18 mouse cellular contexts compared by ENCODE assay signal in genomic region chr2:123182208-123182607, GRCm38 (mm10).
DNase-seq lines count a peak whose midpoint lies in the region; ATAC-seq and TF ChIP-seq lines count a peak whose summit lies in the region.
"Had no signal": no experiment of that assay in that cellular context is flagged by ENCODE, and none has a peak within 500 bp of the region (broad histone marks: within the 10 kb centered on the region; RNA-seq: fewer than 3 reads in every experiment).

No protein-coding gene starts in this region.

- H3K9ac ChIP-seq in intestine, embryonic 16.5 days (ENCODE audit: low read depth, low read length), result no peak overlapping the region
- no peak overlapping the region for H3K9ac ChIP-seq in intestine, postnatal 0 days (ENCODE audit: low read depth, low read length)
- no peak overlapping the region for H3K9ac ChIP-seq in midbrain, embryonic 16.5 days (ENCODE audit: low read depth, low read length)
- H3K9ac ChIP-seq: embryonic facial prominence, embryonic 15.5 days; liver, embryonic 13.5 days had no signal

- H3K4me3 ChIP-seq in intestine, embryonic 16.5 days (ENCODE audit: low read length), result no peak overlapping the region
- H3K4me3 ChIP-seq in intestine, postnatal 0 days (ENCODE audit: low read depth, low read length), result no peak overlapping the region
- no peak overlapping the region for H3K4me3 ChIP-seq in midbrain, embryonic 16.5 days (ENCODE audit: low read depth, low read length)
- H3K4me3 ChIP-seq: embryonic facial prominence, embryonic 15.5 days; liver, embryonic 13.5 days; megakaryocyte, embryonic 14.5 days had no signal

- no peak for TF ChIP-seq CTCF in intestine, postnatal 0 days (IDR thresholded peaks at IDR 0.05; ENCODE audit: low read depth)

- H3K27me3 ChIP-seq in intestine, embryonic 16.5 days (replicated peaks; ENCODE audit: control insufficient read depth, insufficient read depth, low read length), result no peaks in the 10 kb centered on the region
- no peaks in the 10 kb centered on the region for H3K27me3 ChIP-seq in intestine, postnatal 0 days (replicated peaks; ENCODE audit: control insufficient read depth, insufficient read depth, low read length)
- H3K27me3 ChIP-seq in midbrain, embryonic 16.5 days (ENCODE audit: control insufficient read depth, insufficient read depth, low read depth, low read length), result no peaks in the 10 kb centered on the region
- H3K27me3 ChIP-seq: embryonic facial prominence, embryonic 15.5 days; liver, embryonic 13.5 days; megakaryocyte, embryonic 14.5 days had no signal

- H3K4me2 ChIP-seq in intestine, embryonic 16.5 days (ENCODE audit: low read depth, low read length), result no peak overlapping the region
- H3K4me2 ChIP-seq in intestine, postnatal 0 days (replicated peaks; ENCODE audit: low read depth), result no peak overlapping the region
- no peak overlapping the region for H3K4me2 ChIP-seq in midbrain, embryonic 16.5 days (ENCODE audit: low read length)
- H3K4me2 ChIP-seq: embryonic facial prominence, embryonic 15.5 days; liver, embryonic 13.5 days had no signal

- no peaks in the 10 kb centered on the region for H3K4me1 ChIP-seq in intestine, embryonic 16.5 days (ENCODE audit: control insufficient read depth, insufficient read depth, low read length)
- no peaks in the 10 kb centered on the region for H3K4me1 ChIP-seq in intestine, postnatal 0 days (replicated peaks; ENCODE audit: control insufficient read depth, insufficient read depth, low read length)
- H3K4me1 ChIP-seq in midbrain, embryonic 16.5 days (ENCODE audit: control insufficient read depth, insufficient read depth, low read length), result no peaks in the 10 kb centered on the region
- H3K4me1 ChIP-seq: embryonic facial prominence, embryonic 15.5 days; liver, embryonic 13.5 days; megakaryocyte, embryonic 14.5 days had no signal

- ATAC-seq in intestine, embryonic 16.5 days, result peak; percentile 13; the same call in 1 of the 2 replicates
- no peak for ATAC-seq in intestine, postnatal 0 days
- ATAC-seq in midbrain, embryonic 16.5 days, result peak; percentile 71
- ATAC-seq: activated CD4-positive, CD25-positive, alpha-beta regulatory T cell, adult 4 months had no signal

- DNase-seq in adrenal gland, postnatal 10 days, result peak; percentile 50
- no peak for DNase-seq in adrenal gland, adult 18-20 months (ENCODE audit: low spot score in 2 of 2)
- peak; percentile 23 for DNase-seq in adrenal gland, postnatal 25 days
- no peak for DNase-seq in heart, adult 11 months
- DNase-seq in urinary bladder, postnatal 14 days (ENCODE audit: low spot score), result no peak
- DNase-seq: cerebellum, adult 8-10 months; gastrocnemius, postnatal 10 days; kidney, adult 11 months; kidney, postnatal 25 days; layer of hippocampus, adult 9-11 months; liver, embryonic 13.5 days; thymus, adult 2 months had no signal

- no peaks in the 10 kb centered on the region for H3K9me3 ChIP-seq in intestine, embryonic 16.5 days (ENCODE audit: control insufficient read depth, low read length)
- no peaks in the 10 kb centered on the region for H3K9me3 ChIP-seq in intestine, postnatal 0 days (ENCODE audit: control insufficient read depth)
- no peaks in the 10 kb centered on the region for H3K9me3 ChIP-seq in midbrain, embryonic 16.5 days (replicated peaks; ENCODE audit: control insufficient read depth, low read length, poor library complexity, severe bottlenecking)
- H3K9me3 ChIP-seq: embryonic facial prominence, embryonic 15.5 days; liver, embryonic 13.5 days had no signal

- H3K27ac ChIP-seq in intestine, embryonic 16.5 days (ENCODE audit: low read length), result no peak overlapping the region
- H3K27ac ChIP-seq in intestine, postnatal 0 days (ENCODE audit: low read depth, low read length), result no peak overlapping the region
- no peak overlapping the region for H3K27ac ChIP-seq in midbrain, embryonic 16.5 days (ENCODE audit: low read length)
- H3K27ac ChIP-seq: embryonic facial prominence, embryonic 15.5 days; liver, embryonic 13.5 days had no signal

- H3K36me3 ChIP-seq in intestine, embryonic 16.5 days (ENCODE audit: control insufficient read depth, insufficient read depth, low read length), result no peaks in the 10 kb centered on the region
- no peaks in the 10 kb centered on the region for H3K36me3 ChIP-seq in intestine, postnatal 0 days (ENCODE audit: control insufficient read depth, insufficient read depth)
- no peaks in the 10 kb centered on the region for H3K36me3 ChIP-seq in midbrain, embryonic 16.5 days (ENCODE audit: control insufficient read depth, insufficient read depth, low read length)
- H3K36me3 ChIP-seq: embryonic facial prominence, embryonic 15.5 days; liver, embryonic 13.5 days had no signal

Comparison
In these comparisons a context has a peak if more than half of its experiments do, and no peak if none do; other contexts are left out.
1. DNase-seq: peak in adrenal gland, postnatal 10 days (single experiment) and adrenal gland, postnatal 25 days (single experiment); none in adrenal gland, adult 18-20 months (0 of 2), heart, adult 11 months (single experiment) and urinary bladder, postnatal 14 days (single experiment).